Mouse (Mus musculus) limb, embryonic 11.5 days (tissue): Measurements from ENCODE around the gene Lrrc34. TPM values are rescaled to one million over a fixed set of nuclear protein-coding genes. Genes with fewer than 3 reads are reported as not detected.

Source experiments
- ATAC-seq: fragments of 200-750 bp; cut with Nextera tagmentation; 2 replicates; pipeline ENCODE4 v1.8.0; 2017; ENCODE audit warnings: low read depth; ENCODE audit not compliant: insufficient number of reproducible peaks, low FRiP score, low TSS enrichment
- DNase-seq: peaks from one replicate; pipeline ENCODE4 v3.0.0-alpha.2; 2015; ENCODE audit warnings: low spot score
- H3K27ac ChIP-seq: fragments of 300-500 bp; sonication (generic); replicated peaks from 2 replicates; pipeline ENCODE4 v1.5.1; 2014; ENCODE audit warnings: low read depth, mild to moderate bottlenecking, low read length
- H3K27me3 ChIP-seq: fragments of 300-500 bp; sonication (generic); 2 replicates; pipeline ENCODE4 v1.6.1; 2014; ENCODE audit warnings: mild to moderate bottlenecking, low read length, mixed read lengths; ENCODE audit not compliant: control insufficient read depth, insufficient read depth
- H3K36me3 ChIP-seq: fragments of 300-500 bp; sonication (generic); 2 replicates; pipeline ENCODE4 v1.6.1; 2014; ENCODE audit warnings: mild to moderate bottlenecking, low read length, moderate library complexity, mixed read lengths; ENCODE audit not compliant: control insufficient read depth, insufficient read depth
- H3K4me1 ChIP-seq: fragments of 300-500 bp; sonication (generic); 2 replicates; pipeline ENCODE4 v1.6.1; 2014; ENCODE audit warnings: low read length, mixed read lengths; ENCODE audit not compliant: control insufficient read depth, insufficient read depth
- H3K4me2 ChIP-seq: fragments of 300-500 bp; sonication (generic); 2 replicates; pipeline ENCODE4 v1.6.1; 2014; ENCODE audit warnings: low read depth, mild to moderate bottlenecking, moderate library complexity; ENCODE audit not compliant: severe bottlenecking
- H3K4me3 ChIP-seq: fragments of 300-500 bp; sonication (generic); 2 replicates; pipeline ENCODE4 v1.5.1; 2014; ENCODE audit warnings: low read depth, low read length
- H3K9ac ChIP-seq: fragments of 300-500 bp; sonication (generic); 2 replicates; pipeline ENCODE4 v1.6.1; 2014; ENCODE audit warnings: mild to moderate bottlenecking, low read length
- H3K9me3 ChIP-seq: fragments of 300-500 bp; sonication (generic); 2 replicates; pipeline ENCODE4 v1.6.1; 2016; ENCODE audit warnings: low read length; ENCODE audit not compliant: control insufficient read depth
- WGBS: fragments of 180-500 bp; shearing (Covaris S2); extraction: QIAGEN DNeasy Blood & Tissue Kit; methylation state at CpG from one replicate; pipeline ENCODE4 v1.1.7; 2014; 5-methylcytosine and 5-hydroxymethylcytosine counted together
- polyA plus RNA-seq: library from polyadenylated mRNA; unstranded; fragments of >200 nt; fragmentation: Nextera tagmentation; extraction: Ambion mirVana; gene quantifications from 2 replicates; pipeline ENCODE4 v1.2.1, GENCODE M21; 2014

Lrrc34 gene
- 2.1 and 2.6 TPM in 2 replicates for polyA plus RNA-seq

DNA sequence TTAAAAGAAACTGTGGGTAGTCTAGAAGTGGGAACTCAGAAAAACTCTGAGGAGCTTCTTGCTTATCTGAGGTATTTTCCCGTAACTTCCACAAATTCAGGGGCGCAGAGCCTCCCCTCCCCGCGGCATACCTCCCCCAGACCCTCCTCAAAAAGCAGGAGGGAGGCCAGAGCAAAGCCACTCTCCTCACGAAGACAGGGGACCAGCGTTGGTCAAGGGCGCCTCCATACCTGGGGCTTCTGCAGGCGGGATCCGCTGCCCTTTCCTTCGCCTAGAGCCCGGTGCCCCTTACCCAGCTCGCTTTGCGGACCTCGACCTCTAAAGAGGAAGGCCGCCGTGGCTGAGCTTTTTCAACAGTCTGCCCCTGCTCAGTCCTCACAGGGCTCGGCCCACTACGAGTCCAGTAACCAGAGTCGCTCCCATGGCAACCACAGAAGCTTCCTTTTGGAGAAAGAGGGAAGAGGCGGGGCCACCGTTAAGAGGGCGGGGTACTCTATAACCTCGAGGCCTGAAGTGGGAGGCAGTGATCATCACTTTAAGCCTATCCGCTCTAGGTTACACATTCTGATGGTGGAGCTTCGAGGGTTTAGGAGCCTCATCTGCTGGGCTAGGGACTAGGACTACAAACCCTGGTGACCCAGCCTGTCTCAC lies at the start of gene Lrrc34:
Lrrc34 (minus strand) TSS at position 430 of the 651 bp plus-strand sequence.
- ATAC-seq: peak; percentile 90
- H3K9ac ChIP-seq: peak within 1 kb of the TSS; percentile 60; the same call in 1 of the 2 replicates
- no peaks in the 10 kb centered on the region for H3K36me3 ChIP-seq
- H3K27me3 ChIP-seq: peaks cover 15% of the 10 kb centered on the region
- H3K27ac ChIP-seq: no peak within 1 kb of the TSS
- peak within 1 kb of the TSS; percentile 31 for H3K4me3 ChIP-seq
- H3K9me3 ChIP-seq: no peaks in the 10 kb centered on the region
- no peaks in the 10 kb centered on the region for H3K4me1 ChIP-seq
- peak within 1 kb of the TSS; percentile 53 for H3K4me2 ChIP-seq
- DNase-seq: peak; percentile 83
- 1% methylated on average over 25 of the region's 25 CpGs for WGBS

DNA sequence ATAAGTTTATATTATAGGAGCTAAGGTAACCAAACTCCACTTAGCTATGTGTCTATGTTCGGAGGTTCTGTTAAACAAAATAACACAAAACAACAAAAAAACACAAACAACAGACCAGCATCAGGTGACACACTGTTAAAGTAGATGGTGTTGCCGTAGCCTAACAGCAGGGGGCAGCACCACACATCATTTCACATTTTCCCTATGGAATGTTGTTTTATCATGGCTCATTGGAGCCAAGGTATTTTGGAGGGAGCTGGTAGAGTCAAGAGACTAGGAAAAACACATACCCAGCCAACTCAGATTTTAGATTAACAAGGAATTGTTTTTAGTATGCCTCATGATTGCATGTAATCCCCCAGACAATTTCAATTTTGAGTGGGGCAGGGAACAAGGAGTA lies 48.7 kb upstream of the Lrrc34 start:
- Histone ChIP-seq H3K27ac (no peak overlapping the region), H3K4me3 (no peak overlapping the region), H3K36me3 (no peaks in the 10 kb centered on the region), H3K9me3 (no peaks in the 10 kb centered on the region), H3K27me3 (no peaks in the 10 kb centered on the region), H3K4me1 (no peaks in the 10 kb centered on the region), H3K9ac (no peak overlapping the region), H3K4me2 (no peak overlapping the region)
- WGBS: 12% methylated on average over 2 of the region's 2 CpGs
- peak; percentile 85 for DNase-seq
- ATAC-seq: no peak

DNA sequence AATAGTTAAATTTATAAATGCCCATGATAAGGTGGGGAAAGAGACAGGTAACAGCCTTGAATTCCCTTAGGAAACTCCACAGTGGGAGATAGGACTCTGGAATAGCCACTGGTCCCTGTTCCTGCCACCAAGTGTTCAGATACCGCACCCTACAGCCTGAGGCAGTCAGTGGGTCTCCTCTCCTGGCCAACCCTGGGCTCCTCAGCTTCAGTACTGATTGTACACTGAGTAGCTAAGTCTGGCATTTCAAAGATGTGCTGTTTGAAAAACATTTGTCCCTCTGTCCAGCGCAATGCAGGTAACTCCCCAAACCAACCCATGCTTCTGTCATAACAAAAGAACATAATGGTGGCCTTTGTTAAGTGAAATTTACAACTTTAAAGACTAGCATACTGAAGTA lies 48.0 kb upstream of the Lrrc34 start:
- 93% methylated on average over 2 of the region's 2 CpGs for WGBS
- Histone ChIP-seq H3K4me2 (no peak overlapping the region), H3K4me3 (no peak overlapping the region), H3K36me3 (no peaks in the 10 kb centered on the region), H3K4me1 (no peaks in the 10 kb centered on the region), H3K9ac (no peak overlapping the region), H3K27ac (no peak overlapping the region), H3K27me3 (no peaks in the 10 kb centered on the region), H3K9me3 (no peaks in the 10 kb centered on the region)
- ATAC-seq (no peak), DNase-seq (no peak)

DNA sequence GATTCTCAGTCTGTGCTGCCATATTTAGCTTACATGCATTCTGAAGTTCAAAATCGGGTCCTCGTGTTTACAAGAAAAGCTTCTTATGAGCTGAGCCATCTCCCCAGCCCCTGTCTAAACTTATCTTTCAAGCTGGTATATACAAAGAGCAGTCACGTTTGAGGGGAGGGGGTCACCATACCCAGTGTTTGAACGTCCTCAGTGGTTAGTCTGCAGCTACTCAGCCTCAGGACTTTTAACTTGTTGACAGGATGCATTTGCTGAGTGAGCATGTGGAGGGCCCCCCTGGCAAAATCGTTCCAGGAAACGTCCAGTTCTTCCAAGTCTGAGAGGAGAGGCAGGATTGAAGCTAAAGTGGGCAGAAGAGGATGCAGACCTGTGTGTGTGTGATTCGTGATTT lies 43.3 kb upstream of the Lrrc34 start:
- ATAC-seq (no peak), DNase-seq (peak; percentile 7)
- Histone ChIP-seq H3K4me1 (no peaks in the 10 kb centered on the region), H3K27ac (no peak overlapping the region), H3K36me3 (no peaks in the 10 kb centered on the region), H3K4me2 (no peak overlapping the region), H3K9ac (no peak overlapping the region), H3K9me3 (no peaks in the 10 kb centered on the region), H3K4me3 (no peak overlapping the region), H3K27me3 (no peaks in the 10 kb centered on the region)
- 73% methylated on average over 7 of the region's 7 CpGs for WGBS

DNA sequence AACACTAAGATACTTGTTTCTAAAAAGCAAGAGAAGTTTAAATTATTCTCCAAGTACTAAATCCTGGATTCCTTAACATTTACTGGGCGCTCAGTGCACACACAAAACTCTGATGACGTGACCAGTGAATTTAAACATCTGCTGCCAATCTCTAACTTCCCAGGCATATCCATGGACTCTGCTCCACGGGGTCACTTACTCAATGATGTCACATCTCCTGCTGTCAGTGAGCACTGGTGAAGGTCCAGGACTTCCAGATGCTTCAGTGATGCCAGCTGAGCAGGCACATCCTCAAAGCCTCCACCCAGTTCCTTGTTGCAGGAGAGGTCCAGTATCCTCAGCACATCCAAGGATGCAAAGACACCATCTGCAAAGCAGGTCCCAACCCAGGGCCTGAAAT lies 39.5 kb upstream of the Lrrc34 start:
- Histone ChIP-seq H3K36me3 (no peaks in the 10 kb centered on the region), H3K4me1 (no peaks in the 10 kb centered on the region), H3K27me3 (no peaks in the 10 kb centered on the region), H3K9ac (no peak overlapping the region), H3K27ac (no peak overlapping the region), H3K9me3 (no peaks in the 10 kb centered on the region), H3K4me3 (no peak overlapping the region), H3K4me2 (no peak overlapping the region)
- ATAC-seq (no peak), DNase-seq (no peak)
- WGBS: 74% methylated on average over 3 of the region's 3 CpGs

DNA sequence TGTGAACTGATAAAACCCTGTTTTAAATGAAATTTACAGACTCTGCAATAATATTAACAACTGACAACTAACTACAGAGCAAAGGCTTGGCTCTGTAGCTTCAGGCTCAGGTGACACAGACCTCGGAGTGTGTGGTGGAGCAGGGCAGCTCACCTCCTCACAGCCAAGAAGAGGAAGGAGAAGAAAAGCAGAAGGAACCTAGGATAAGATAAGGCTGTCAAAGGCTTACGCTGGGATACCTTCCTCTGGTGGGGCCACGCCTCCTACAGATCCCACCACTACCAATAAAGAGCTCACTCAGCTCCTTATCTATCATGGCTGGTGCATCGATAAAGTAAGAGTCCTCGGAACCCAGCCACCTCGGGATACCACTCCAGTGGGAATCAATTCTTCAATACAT lies 35.5 kb upstream of the Lrrc34 start:
- no peak for ATAC-seq
- 86% methylated on average over 6 of the region's 6 CpGs for WGBS

DNA sequence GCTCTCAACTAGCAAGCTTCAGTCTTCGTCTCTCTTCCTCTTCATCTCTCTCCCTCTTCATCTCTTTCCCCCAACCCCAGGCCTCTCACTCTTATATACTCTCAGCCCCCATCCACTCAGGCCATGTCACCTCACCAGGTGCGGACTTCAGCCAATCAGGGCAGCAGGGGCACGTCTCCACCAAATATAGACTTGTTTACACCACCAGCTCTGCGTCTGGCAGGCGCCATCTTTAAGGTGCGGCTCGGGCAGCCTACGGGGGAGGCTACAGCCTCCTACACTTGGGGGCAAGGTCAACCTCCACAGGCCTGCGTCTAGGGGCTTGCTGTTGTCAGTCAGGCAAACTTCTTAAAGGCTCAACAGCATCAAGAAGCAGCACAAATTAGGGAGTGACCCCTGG lies 10.8 kb upstream of the Lrrc34 start:
- no peak overlapping the region for H3K27ac ChIP-seq
- H3K27me3 ChIP-seq: no peaks in the 10 kb centered on the region
- H3K4me2 ChIP-seq: no peak overlapping the region
- H3K4me1 ChIP-seq: no peaks in the 10 kb centered on the region
- no peak overlapping the region for H3K9ac ChIP-seq
- DNase-seq: no peak
- WGBS: 88% methylated on average over 9 of the region's 9 CpGs
- no peaks in the 10 kb centered on the region for H3K9me3 ChIP-seq
- H3K36me3 ChIP-seq: no peaks in the 10 kb centered on the region
- ATAC-seq: no peak
- no peak overlapping the region for H3K4me3 ChIP-seq

More for the DNA sequence above, 35.5 kb upstream of the Lrrc34 start:
- Histone ChIP-seq H3K9me3 (no peaks in the 10 kb centered on the region), H3K9ac (no peak overlapping the region), H3K36me3 (no peaks in the 10 kb centered on the region), H3K4me2 (no peak overlapping the region), H3K27me3 (no peaks in the 10 kb centered on the region), H3K4me3 (no peak overlapping the region), H3K4me1 (no peaks in the 10 kb centered on the region), H3K27ac (no peak overlapping the region)
- no peak for DNase-seq

DNA sequence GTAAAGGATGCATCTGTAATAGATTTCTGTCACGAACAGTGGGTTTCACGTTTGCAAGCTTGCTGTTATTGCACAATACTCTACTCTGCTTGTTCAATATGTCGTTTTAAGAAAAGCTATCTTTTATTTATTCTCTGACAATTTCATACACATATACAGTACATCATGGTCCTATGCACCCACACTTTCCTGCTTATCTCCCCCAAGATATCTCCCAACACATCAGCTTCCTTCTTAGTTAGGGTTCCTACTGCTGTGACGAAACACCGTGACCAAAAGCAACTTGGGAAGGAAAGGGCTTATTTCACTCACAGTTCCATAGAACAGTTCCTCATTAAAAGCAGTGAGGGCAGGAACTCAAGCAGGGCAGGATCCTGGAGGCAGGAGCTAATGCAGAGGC lies 8.3 kb upstream of the Lrrc34 start:
- ATAC-seq (no peak), DNase-seq (no peak)
- no peak overlapping the region for H3K27ac ChIP-seq
- H3K9me3 ChIP-seq: no peaks in the 10 kb centered on the region
- no peak overlapping the region for H3K9ac ChIP-seq
- H3K36me3 ChIP-seq: no peaks in the 10 kb centered on the region
- H3K4me2 ChIP-seq: no peak overlapping the region
- peaks cover 2% of the 10 kb centered on the region; the same call in 1 of the 2 replicates for H3K27me3 ChIP-seq
- H3K4me3 ChIP-seq: no peak overlapping the region
- WGBS: 92% methylated on average over 5 of the region's 5 CpGs
- H3K4me1 ChIP-seq: no peaks in the 10 kb centered on the region
